Mouse (Mus musculus) thymus, adult 2 months (tissue): ENCODE measurements around the gene Cnn3. TPM values are rescaled to one million over a fixed set of nuclear protein-coding genes. Genes with fewer than 3 reads are reported as not detected.

ENCODE experiments used
- DNase-seq: peaks from one replicate; pipeline ENCODE4 v3.0.0; 2021
- H3K27ac ChIP-seq: fragments of 200-500 bp; 2 replicates; pipeline ENCODE4 v1.5.1; 2012; ENCODE audit warnings: low read length, control low read depth; ENCODE audit not compliant: control insufficient read depth, insufficient read depth
- H3K27me3 ChIP-seq: fragments of 200-500 bp; 2 replicates; pipeline ENCODE4 v1.6.1; 2012; ENCODE audit warnings: mild to moderate bottlenecking, low read length, moderate library complexity, mixed read lengths; ENCODE audit not compliant: control insufficient read depth, insufficient read depth
- H3K36me3 ChIP-seq: fragments of 200-500 bp; 2 replicates; pipeline ENCODE4 v1.6.1; 2012; ENCODE audit warnings: mild to moderate bottlenecking, low read length, moderate library complexity; ENCODE audit not compliant: control insufficient read depth, insufficient read depth
- H3K4me1 ChIP-seq: fragments of 200-500 bp; replicated peaks from 2 replicates; pipeline ENCODE4 v1.6.1; 2012; ENCODE audit warnings: low read length; ENCODE audit not compliant: control insufficient read depth, insufficient read depth
- H3K4me3 ChIP-seq: fragments of 200-500 bp; 2 replicates; pipeline ENCODE4 v1.5.1; 2012; ENCODE audit warnings: mild to moderate bottlenecking, low read length, control low read depth, moderate library complexity; ENCODE audit not compliant: control insufficient read depth, insufficient read depth
- CTCF ChIP-seq: fragments of 200-500 bp; IDR thresholded peaks from 2 replicates; pipeline ENCODE4 v1.5.1; 2012; ENCODE audit warnings: mild to moderate bottlenecking, control low read depth, low read length, moderate library complexity, borderline replicate concordance; ENCODE audit not compliant: control insufficient read depth, poor library complexity, insufficient read depth; ENCODE audit errors: extremely low read depth
- POLR2A ChIP-seq: fragments of 200-500 bp; IDR thresholded peaks from 2 replicates; pipeline ENCODE4 v1.6.1; 2012; ENCODE audit warnings: mild to moderate bottlenecking, low read length, control low read depth, moderate library complexity; ENCODE audit not compliant: control insufficient read depth, poor library complexity, insufficient read depth; ENCODE audit errors: extremely low read depth
- WGBS: fragments of 180-500 bp; shearing (Covaris S2); methylation state at CpG from one replicate; pipeline ENCODE4 v1.1.7; 2018; 5-methylcytosine and 5-hydroxymethylcytosine counted together
- polyA plus RNA-seq: library from polyadenylated mRNA; depleted of rRNA; stranded (reverse); fragments of >200 nt; gene quantifications from 2 replicates; pipeline ENCODE4 v1.2.3, GENCODE M21; 2012

The Cnn3 gene
- polyA plus RNA-seq, 1 experiment: 212 TPM

- DNase-seq: no peak
- no peaks in the 10 kb centered on the region for H3K27me3 ChIP-seq
- WGBS: 98% methylated on average over 5 of the region's 5 CpGs
- TF ChIP-seq POLR2A: no peak
- TF ChIP-seq CTCF: no peak
- H3K36me3 ChIP-seq: no peaks in the 10 kb centered on the region
- no peak overlapping the region for H3K4me3 ChIP-seq
- no peak overlapping the region for H3K27ac ChIP-seq
- H3K4me1 ChIP-seq: no peaks in the 10 kb centered on the region
Observed at GRCm38 (mm10) chr3:121405101-121405500, 21.2 kb upstream of the Cnn3 start.

GRCm38 (mm10) chr3:121407417-121407816 lies 18.9 kb upstream of the Cnn3 start:
- no peak overlapping the region for H3K4me3 ChIP-seq
- no peak overlapping the region for H3K27ac ChIP-seq
- DNase-seq: no peak
- H3K36me3 ChIP-seq: no peaks in the 10 kb centered on the region
- 92% methylated on average over 9 of the region's 9 CpGs for WGBS
- H3K4me1 ChIP-seq: no peaks in the 10 kb centered on the region
- TF ChIP-seq POLR2A (no peak), CTCF (no peak)
- no peaks in the 10 kb centered on the region for H3K27me3 ChIP-seq

DNA sequence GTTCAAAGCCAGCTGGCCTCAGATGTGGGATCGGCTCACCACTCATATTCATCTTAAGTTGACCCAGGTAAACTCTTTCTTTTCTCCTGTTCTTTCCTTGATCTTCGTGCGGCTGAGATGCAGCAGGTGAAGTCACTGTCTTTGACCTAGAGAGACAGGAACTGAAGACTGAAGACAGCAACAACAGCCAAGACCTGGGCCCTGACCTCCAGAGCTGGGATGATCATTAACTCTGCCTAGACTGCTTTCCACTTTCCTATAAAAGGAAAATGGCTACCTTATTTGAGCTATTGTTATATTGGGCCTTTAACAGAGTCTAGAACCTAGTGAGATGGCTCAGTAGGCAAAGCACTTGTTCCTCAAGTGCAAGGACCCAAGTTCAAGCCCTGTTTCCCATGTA lies 17.9 kb upstream of the Cnn3 start:
- H3K4me1 ChIP-seq: no peaks in the 10 kb centered on the region
- WGBS: 63% methylated on average over 3 of the region's 3 CpGs
- no peaks in the 10 kb centered on the region for H3K36me3 ChIP-seq
- H3K27ac ChIP-seq: no peak overlapping the region
- no peaks in the 10 kb centered on the region for H3K27me3 ChIP-seq
- no peak overlapping the region for H3K4me3 ChIP-seq
- no peak for TF ChIP-seq POLR2A
- TF ChIP-seq CTCF: no peak
- no peak for DNase-seq

GRCm38 (mm10) chr3:121411450-121411849 lies 14.8 kb upstream of the Cnn3 start:
- no peak overlapping the region for H3K27ac ChIP-seq

DNA sequence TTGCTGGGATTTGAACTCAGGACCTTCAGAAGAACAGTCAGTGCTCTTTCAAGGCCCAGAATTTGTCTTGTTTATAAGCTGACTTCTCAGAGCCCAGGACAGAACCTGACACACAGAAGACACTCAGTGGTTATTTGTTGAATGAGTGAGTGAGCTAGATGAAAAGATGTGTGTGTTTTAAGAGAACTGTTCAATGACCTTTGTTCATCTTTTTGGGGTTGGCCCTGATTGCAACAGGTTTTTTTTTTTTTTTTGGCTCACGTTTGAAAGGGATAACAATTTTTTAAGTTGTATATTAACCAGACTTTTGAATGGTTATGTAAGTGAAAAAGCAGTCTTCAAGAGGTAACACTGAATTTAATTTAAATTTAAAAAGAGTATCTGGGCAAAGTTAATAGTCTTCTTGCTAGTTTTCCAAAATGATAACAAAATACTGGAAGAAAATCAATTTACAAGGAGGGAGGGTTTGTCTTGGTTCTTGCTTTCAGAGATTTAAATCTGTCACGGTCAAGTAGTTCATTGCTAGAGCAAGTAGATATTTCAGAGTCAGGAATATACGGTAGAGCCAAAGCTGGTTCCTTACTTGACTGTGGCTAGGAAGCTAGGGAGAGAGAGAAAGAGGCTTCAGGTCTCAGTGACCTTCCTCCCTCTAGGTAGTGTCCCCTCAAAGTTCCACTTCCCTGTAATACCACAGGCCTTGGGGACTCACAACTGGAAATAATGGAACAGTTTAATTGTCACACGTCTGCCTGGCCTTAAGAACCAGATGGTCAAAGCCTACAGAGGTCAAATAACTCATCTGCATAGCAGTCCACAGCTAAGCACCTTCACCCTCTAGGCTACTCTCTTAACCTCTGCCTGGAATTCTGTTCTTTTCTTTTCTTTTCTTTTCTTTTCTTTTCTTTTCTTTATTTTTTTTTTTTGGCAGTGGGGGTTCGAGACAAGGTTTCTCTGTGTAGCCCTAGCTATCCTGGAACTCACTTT lies 9.8 kb upstream of the Cnn3 start:
- TF ChIP-seq POLR2A (no peak), CTCF (no peak)
- no peak overlapping the region for H3K27ac ChIP-seq
- no peaks in the 10 kb centered on the region for H3K4me1 ChIP-seq
- H3K4me3 ChIP-seq: no peak overlapping the region
- WGBS: 85% methylated on average over 5 of the region's 5 CpGs
- DNase-seq: no peak
- no peaks in the 10 kb centered on the region for H3K27me3 ChIP-seq
- H3K36me3 ChIP-seq: no peaks in the 10 kb centered on the region

More at GRCm38 (mm10) chr3:121411450-121411849, 14.8 kb upstream of the Cnn3 start:
- no peak for TF ChIP-seq POLR2A
- TF ChIP-seq CTCF: no peak
- WGBS: 96% methylated on average over 6 of the region's 6 CpGs
- Histone ChIP-seq H3K4me3 (no peak overlapping the region), H3K36me3 (no peaks in the 10 kb centered on the region), H3K4me1 (no peaks in the 10 kb centered on the region), H3K27me3 (no peaks in the 10 kb centered on the region)
- no peak for DNase-seq

GRCm38 (mm10) chr3:121417379-121418250 lies 8.7 kb upstream of the Cnn3 start:
- TF ChIP-seq CTCF (no peak), POLR2A (no peak)
- Histone ChIP-seq H3K27ac (no peak overlapping the region), H3K4me1 (no peaks in the 10 kb centered on the region), H3K4me3 (no peak overlapping the region), H3K36me3 (no peaks in the 10 kb centered on the region), H3K27me3 (no peaks in the 10 kb centered on the region)
- DNase-seq: no peak
- WGBS: 88% methylated on average over 14 of the region's 14 CpGs
